Mouse (Mus musculus) kidney, postnatal 4 days (tissue): ENCODE data around the gene Crhr1.
"Not testable (repeated sequence)": the region's sequence is repeated elsewhere in the genome, so short reads cannot be mapped to it uniquely, and the experiment has no call there.

ENCODE experiments used
- DNase-seq, 2 experiments: peaks; one replicate each; pipeline ENCODE4 v3.0.0; 2021; ENCODE audit warnings: mixed read lengths in 2 of 2

Crhr1 gene

DNA sequence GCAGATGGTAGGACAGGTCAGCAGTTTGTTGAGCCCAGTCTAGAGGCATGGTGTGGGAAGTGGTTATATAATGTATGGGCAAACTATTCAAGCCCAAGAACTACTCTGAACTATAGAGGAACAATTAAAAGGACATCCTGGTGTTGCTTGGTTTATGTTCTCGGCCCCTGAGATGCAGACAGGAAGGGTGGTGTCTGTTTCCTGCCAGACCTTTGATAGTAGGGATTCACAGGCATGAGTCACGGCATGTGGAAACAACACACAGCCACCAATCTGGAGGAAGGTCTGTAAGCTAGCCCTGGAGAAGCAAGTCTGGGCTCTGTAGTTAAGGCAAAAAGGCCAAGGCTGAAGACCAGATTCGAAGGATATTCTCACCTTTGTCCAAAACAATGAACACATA, 70.6 kb downstream of the Crhr1 start:
- no peak for DNase-seq

DNA sequence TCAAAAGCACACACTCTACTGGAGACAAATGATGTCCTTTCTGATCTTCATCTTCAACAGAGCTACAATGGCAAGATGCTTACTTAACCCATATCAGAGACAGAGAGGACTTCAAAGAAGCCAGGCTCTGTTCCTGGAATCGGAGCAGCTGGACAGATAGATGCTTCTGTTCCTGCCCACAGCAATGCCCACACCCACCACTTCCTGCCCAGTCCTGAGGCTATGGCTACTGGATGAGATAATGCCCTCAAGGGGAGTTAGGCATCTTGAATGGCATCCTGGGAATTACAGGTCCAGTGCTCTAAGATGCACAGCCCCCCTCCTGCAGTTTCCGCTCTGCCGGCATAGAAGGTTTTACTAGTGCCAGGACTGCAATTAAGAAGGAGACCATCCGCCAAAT, 73.9 kb downstream of the Crhr1 start:
- no peak for DNase-seq

DNA sequence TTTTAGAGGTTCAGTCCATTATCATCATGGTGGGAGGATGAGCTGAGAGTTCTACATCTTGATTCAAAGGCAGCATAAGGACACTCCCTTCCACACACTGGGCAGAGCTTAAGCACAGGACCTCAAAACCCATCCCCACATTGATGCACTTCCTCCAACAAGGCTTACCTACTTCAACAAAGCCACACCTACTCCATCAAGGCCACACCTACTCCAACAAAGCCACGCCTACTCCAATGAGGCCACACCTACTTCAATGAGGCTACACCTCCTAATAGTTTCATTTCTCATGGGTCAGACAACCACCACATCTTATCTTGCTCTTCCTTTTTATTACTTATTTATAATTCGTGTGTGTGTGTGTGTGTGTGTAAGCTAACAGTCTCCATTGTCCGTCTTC, 76.4 kb downstream of the Crhr1 start:
- no peak for DNase-seq

DNA sequence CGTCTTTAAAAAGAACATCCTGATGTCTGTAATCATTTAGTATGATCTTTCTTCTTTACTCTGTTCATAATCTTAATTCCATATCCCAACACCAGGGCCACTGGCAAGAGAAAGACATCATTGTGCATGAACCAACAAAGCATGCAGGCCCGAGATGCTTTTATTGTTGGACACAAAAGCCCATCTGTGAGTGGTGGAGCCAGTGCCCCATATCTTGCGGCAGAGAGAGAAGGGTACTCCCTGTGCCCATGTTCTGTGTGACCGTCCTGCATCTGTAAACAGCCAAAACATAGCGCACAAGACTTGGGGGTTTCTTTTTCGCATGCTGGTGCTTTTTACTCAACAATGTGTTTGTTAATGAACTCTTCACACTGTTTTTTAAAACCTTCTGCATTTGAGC, 78.6 kb downstream of the Crhr1 start:
- DNase-seq = no peak

DNA sequence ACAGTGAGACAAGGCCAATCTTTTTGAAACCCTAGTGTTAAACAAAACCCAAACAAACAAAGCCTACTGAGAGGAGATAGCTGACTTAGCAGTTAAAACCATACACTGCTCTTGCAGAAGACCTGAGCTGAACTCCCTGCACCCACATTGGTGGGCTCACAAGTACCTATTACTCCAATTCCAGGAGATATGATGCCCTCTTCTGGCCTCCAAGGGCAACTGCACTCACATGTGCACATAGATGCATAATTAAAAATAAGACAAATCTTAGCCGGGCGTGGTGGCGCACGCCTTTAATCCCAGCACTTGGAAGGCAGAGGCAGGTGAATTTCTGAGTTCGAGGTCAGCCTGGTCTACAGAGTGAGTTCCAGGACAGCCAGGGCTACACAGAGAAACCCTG, 81.5 kb downstream of the Crhr1 start:
- not testable (repeated sequence) for DNase-seq

DNA sequence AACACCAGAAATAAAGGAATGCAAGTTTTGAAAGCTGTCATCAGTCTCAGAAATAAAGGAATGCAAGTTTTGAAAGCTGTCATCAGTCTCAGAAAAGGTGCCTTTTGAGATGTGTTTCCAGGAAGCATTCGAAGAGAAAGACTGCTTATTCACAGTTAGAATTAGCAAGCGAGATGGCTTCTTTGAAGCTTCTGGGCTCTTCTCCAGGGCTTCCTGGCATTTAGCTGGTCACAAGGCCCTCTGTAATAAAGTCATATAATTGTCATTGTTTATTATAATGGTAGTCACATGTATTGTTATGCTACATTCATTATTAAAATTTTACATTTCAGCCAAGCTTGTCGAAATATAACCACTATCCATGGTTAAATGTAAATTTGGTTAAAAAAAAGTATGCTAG, 85.4 kb downstream of the Crhr1 start:
- no peak for DNase-seq

DNA sequence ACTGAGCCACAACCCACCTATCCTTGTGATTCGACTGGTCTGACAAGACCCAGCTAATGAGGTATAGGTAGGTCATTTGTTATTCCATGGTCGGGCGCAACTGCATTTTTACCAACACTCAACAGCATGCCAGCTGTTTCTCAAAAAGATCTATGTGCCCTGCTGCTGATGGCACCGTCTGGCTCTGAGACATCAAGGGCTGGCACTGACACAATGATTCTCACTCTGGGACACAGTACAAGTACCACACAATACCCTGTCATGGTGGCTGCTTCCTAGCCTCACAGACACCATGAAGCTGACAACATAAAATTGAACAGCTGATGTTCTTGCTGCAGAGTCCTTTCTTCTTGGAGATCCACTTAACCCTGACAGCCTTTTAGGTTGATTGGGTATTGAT, 87.6 kb downstream of the Crhr1 start:
- DNase-seq = no peak

DNA sequence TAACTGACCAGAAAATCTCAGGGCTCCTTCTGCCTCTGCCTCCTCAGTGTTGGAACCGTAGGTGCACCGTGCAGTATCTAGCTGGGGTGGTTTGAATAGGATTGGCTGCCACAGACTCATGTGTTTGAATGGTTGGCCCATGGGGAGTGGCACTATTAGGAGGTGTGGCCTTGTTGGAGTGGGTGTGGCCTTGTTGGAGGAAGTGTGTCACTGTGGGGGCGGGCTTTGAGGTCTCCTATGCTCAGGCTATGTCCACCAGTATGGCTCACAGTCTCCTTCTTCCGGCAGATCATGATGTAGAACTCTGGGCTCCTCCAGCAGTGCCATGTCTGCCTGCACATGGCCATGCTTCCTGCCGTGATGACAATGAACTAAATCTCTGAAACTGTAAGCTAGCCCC, 89.1 kb downstream of the Crhr1 start:
- DNase-seq = no peak

DNA sequence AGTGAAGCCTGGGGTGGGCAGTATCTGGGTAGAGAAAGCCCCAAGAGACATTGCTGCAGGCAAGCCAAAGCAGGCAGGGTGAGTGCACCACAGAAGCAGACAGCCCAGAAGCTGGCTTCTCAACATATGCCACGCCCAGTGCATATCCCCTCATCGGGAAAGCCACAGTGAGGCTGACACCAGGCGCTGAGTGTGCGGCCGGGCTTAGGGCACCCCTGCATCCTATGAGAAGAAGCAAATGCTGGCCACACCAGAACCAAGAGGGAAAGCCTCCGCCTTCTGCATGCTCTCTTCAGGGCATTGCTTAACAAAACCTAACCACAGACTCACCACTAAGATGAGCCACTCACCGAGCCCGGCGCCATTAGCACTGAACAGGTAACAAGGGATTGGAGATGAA, 90.6 kb downstream of the Crhr1 start:
- no peak for DNase-seq
